Comparison of ENCODE assay signal across 8 mouse cellular contexts in genomic region chr2:166353447-166354111, GRCm38 (mm10).
DNase-seq lines count a peak whose midpoint lies in the region; ATAC-seq lines count a peak whose summit lies in the region.

No protein-coding gene starts in this region.

- DNase-seq in midbrain, embryonic 10.5 days (ENCODE audit: low spot score), result no peak
- DNase-seq in midbrain, embryonic 11.5 days (ENCODE audit: low spot score, missing footprints), result no peak
- DNase-seq in gastrocnemius, postnatal 25 days, result peak; percentile 65
- DNase-seq in kidney, adult 11 months, result peak; percentile 49
- no peak for DNase-seq in B cell, adult 2 months
- DNase-seq in left cerebral cortex, postnatal 36 days (ENCODE audit: low spot score in 2 of 2), result no peak
- no peak for DNase-seq in right cerebral cortex, postnatal 36 days (ENCODE audit: low spot score in 2 of 2)

- H3K9ac ChIP-seq in midbrain, embryonic 11.5 days (ENCODE audit: low read length), result no peak overlapping the region
- no peak overlapping the region for H3K9ac ChIP-seq in midbrain, embryonic 13.5 days (replicated peaks)

- H3K4me3 ChIP-seq in midbrain, embryonic 10.5 days, result no peak overlapping the region
- H3K4me3 ChIP-seq in midbrain, embryonic 11.5 days (ENCODE audit: low read depth, low read length), result no peak overlapping the region
- H3K4me3 ChIP-seq in midbrain, embryonic 13.5 days (replicated peaks), result no peak overlapping the region

- H3K9me3 ChIP-seq in midbrain, embryonic 10.5 days (replicated peaks), result no peaks in the 10 kb centered on the region
- H3K9me3 ChIP-seq in midbrain, embryonic 11.5 days (ENCODE audit: control insufficient read depth, low read length), result no peaks in the 10 kb centered on the region
- no peaks in the 10 kb centered on the region for H3K9me3 ChIP-seq in midbrain, embryonic 13.5 days

- peaks cover 41% of the 10 kb centered on the region for H3K27me3 ChIP-seq in midbrain, embryonic 10.5 days (ENCODE audit: low read depth, poor library complexity, severe bottlenecking)
- peaks cover 5% of the 10 kb centered on the region; the same call in 1 of the 2 replicates for H3K27me3 ChIP-seq in midbrain, embryonic 11.5 days (ENCODE audit: control insufficient read depth, insufficient read depth, low read length)
- peaks cover 66% of the 10 kb centered on the region for H3K27me3 ChIP-seq in midbrain, embryonic 13.5 days

- peak overlapping the region; percentile 58 for H3K27ac ChIP-seq in midbrain, embryonic 10.5 days (replicated peaks)
- no peak overlapping the region for H3K27ac ChIP-seq in midbrain, embryonic 11.5 days (ENCODE audit: low read depth, low read length)
- H3K27ac ChIP-seq in midbrain, embryonic 13.5 days, result no peak overlapping the region; the same call in 1 of the 2 replicates

- H3K4me1 ChIP-seq in midbrain, embryonic 10.5 days, result peaks cover 42% of the 10 kb centered on the region
- 0 out of 2 replicates have a peak, but pooled peaks cover 5% of the 10 kb centered on the region for H3K4me1 ChIP-seq in midbrain, embryonic 11.5 days (ENCODE audit: control insufficient read depth, insufficient read depth, low read length)
- H3K4me1 ChIP-seq in midbrain, embryonic 13.5 days (replicated peaks), result peaks cover 29% of the 10 kb centered on the region

- intact Hi-C loops in left cerebral cortex, postnatal 36 days (cut with DNase I), result loop anchor here (5.0 kb wide), 1 partner anchor 89 kb away; no protein-coding TSS in a partner anchor

- 78% methylated on average over 12 of the region's 12 CpGs for WGBS in midbrain, embryonic 10.5 days
- 72% methylated on average over 12 of the region's 12 CpGs for WGBS in midbrain, embryonic 11.5 days
- WGBS in midbrain, embryonic 13.5 days, result 59% methylated on average over 12 of the region's 12 CpGs

- no peak overlapping the region for H3K4me2 ChIP-seq in midbrain, embryonic 11.5 days
- no peak overlapping the region for H3K4me2 ChIP-seq in midbrain, embryonic 13.5 days (replicated peaks)

- no peaks in the 10 kb centered on the region for H3K36me3 ChIP-seq in midbrain, embryonic 10.5 days
- no peaks in the 10 kb centered on the region for H3K36me3 ChIP-seq in midbrain, embryonic 11.5 days (ENCODE audit: control insufficient read depth, insufficient read depth, low read length)
- no peaks in the 10 kb centered on the region for H3K36me3 ChIP-seq in midbrain, embryonic 13.5 days

- ATAC-seq in midbrain, embryonic 11.5 days (ENCODE audit: low FRiP score), result no peak
- peak; percentile 43 for ATAC-seq in midbrain, embryonic 13.5 days

Comparison
In these comparisons a context has a peak if more than half of its experiments do, and no peak if none do; other contexts are left out.
1. DNase-seq: peak in gastrocnemius, postnatal 25 days (single experiment) and kidney, adult 11 months (single experiment); none in midbrain, embryonic 10.5 days (single experiment), midbrain, embryonic 11.5 days (single experiment), B cell, adult 2 months (0 of 2), left cerebral cortex, postnatal 36 days (0 of 2) and right cerebral cortex, postnatal 36 days (0 of 2).